Mouse (Mus musculus) forebrain, embryonic 11.5 days (tissue): ENCODE data around the gene Plekha3. TPM values are rescaled to one million over a fixed set of nuclear protein-coding genes. Genes with fewer than 3 reads are reported as not detected.

Experiments used
- ATAC-seq: fragments of 200-750 bp; cut with Nextera tagmentation; replicated peaks from 2 replicates; pipeline ENCODE4 v1.8.0; 2017; ENCODE audit warnings: moderate TSS enrichment; ENCODE audit not compliant: low FRiP score
- DNase-seq: peaks from one replicate; pipeline ENCODE4 v3.0.0-alpha.2; 2017; ENCODE audit warnings: low spot score
- H3K27ac ChIP-seq: fragments of 300-500 bp; sonication (generic); 2 replicates; pipeline ENCODE4 v1.5.1; 2014; ENCODE audit warnings: low read depth, low read length
- H3K27me3 ChIP-seq: fragments of 300-500 bp; sonication (generic); 2 replicates; pipeline ENCODE4 v1.6.1; 2014; ENCODE audit warnings: mild to moderate bottlenecking, low read length, mixed read lengths; ENCODE audit not compliant: control insufficient read depth, insufficient read depth
- H3K36me3 ChIP-seq: fragments of 300-500 bp; sonication (generic); 2 replicates; pipeline ENCODE4 v1.6.1; 2014; ENCODE audit warnings: mild to moderate bottlenecking, low read length, moderate library complexity, mixed read lengths; ENCODE audit not compliant: control insufficient read depth, insufficient read depth
- H3K4me1 ChIP-seq: fragments of 300-500 bp; sonication (generic); replicated peaks from 2 replicates; pipeline ENCODE4 v1.6.1; 2014; ENCODE audit warnings: low read length, mixed read lengths; ENCODE audit not compliant: control insufficient read depth, insufficient read depth
- H3K4me2 ChIP-seq: fragments of 300-500 bp; sonication (generic); 2 replicates; pipeline ENCODE4 v1.6.1; 2014; ENCODE audit warnings: low read depth, mild to moderate bottlenecking, low read length, moderate library complexity, mixed read lengths; ENCODE audit not compliant: severe bottlenecking
- H3K4me3 ChIP-seq: fragments of 300-500 bp; sonication (generic); 2 replicates; pipeline ENCODE4 v1.5.1; 2014; ENCODE audit warnings: low read depth, low read length
- H3K9ac ChIP-seq: fragments of 300-500 bp; sonication (generic); 2 replicates; pipeline ENCODE4 v1.6.1; 2014; ENCODE audit warnings: low read length
- H3K9me3 ChIP-seq: fragments of 300-500 bp; sonication (generic); 2 replicates; pipeline ENCODE4 v1.6.1; 2016; ENCODE audit warnings: low read length, mixed read lengths; ENCODE audit not compliant: control insufficient read depth
- WGBS: fragments of 180-500 bp; shearing (Covaris S2); extraction: QIAGEN DNeasy Blood & Tissue Kit; methylation state at CpG from one replicate; pipeline ENCODE4 v1.1.7; 2014; 5-methylcytosine and 5-hydroxymethylcytosine counted together
- polyA plus RNA-seq: library from polyadenylated mRNA; unstranded; fragments of >200 nt; fragmentation: Nextera tagmentation; extraction: Ambion mirVana; gene quantifications from 2 replicates; pipeline ENCODE4 v1.2.1, GENCODE M21; 2014

Plekha3 gene
- polyA plus RNA-seq, 1 experiment from 2014 or later = 15.3 TPM

DNA sequence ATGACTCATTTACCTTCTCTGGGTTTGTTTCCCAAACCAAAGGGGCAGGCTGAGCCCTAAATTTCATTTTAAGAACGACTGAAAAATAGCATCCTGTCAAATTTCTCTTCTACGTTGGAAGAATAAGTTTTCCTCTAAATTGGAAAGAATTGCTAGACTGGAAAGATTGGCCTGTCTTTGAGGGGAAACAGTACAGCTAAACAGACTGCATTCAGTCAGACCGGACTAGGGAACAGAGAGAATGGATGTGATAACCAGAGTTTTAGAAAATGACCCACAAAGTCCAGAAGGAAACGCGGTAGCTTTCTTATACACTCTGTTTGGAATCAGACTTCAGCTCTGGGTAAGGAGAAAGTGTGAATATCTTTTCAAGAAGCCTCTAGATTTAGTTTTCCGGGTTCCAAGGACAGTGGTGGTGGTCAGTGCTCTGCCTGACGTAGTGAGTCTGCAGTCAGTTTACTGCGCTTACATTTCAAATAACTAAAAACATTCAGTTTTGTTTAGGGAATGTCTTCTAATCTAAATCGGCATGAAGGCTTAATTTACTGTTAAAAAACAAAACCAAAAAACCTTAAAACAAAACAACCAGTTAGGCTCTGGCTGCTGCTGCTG, 2.8 kb upstream of the Plekha3 start:
- H3K27me3 ChIP-seq = no peaks in the 10 kb centered on the region
- ATAC-seq (no peak), DNase-seq (no peak)
- WGBS = 48% methylated on average over 9 of the region's 9 CpGs
- H3K9ac ChIP-seq = peak overlapping the region; percentile 69
- H3K9me3 ChIP-seq = no peaks in the 10 kb centered on the region
- no peaks in the 10 kb centered on the region for H3K36me3 ChIP-seq
- H3K4me2 ChIP-seq = peak overlapping the region; percentile 65
- peak overlapping the region; percentile 34 for H3K4me3 ChIP-seq
- H3K27ac ChIP-seq = no peak overlapping the region
- H3K4me1 ChIP-seq = peaks cover 10% of the 10 kb centered on the region; the same call in 1 of the 2 replicates

DNA sequence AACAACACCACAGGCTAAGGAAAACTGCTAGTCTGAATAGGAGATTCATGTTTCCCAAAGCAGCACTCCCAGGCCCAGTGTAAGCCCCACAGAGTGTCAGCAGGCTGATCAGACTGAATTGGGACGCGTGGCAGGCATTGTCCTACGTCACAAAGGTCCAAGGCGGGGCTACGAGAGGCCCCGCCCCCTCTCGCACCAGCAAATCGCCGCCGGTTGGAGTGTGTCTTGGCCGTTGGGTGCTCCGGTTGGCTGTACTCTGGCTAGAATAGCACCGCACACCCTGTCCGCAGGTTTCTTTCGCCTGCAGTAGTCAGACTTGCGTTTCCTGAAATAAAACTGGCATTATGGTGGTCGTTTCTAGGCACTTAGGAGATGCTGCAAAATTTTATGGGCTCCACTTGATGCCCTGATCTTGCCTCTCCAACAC, 2.1 kb upstream of the Plekha3 start, which contains the start of gene Fkbp7:
Gene Fkbp7, minus strand, starts transcription at position 151 of the 427 bp plus-strand sequence.
- Histone ChIP-seq H3K9me3 (no peaks in the 10 kb centered on the region), H3K27me3 (no peaks in the 10 kb centered on the region), H3K36me3 (no peaks in the 10 kb centered on the region), H3K4me2 (peak within 1 kb of the TSS; percentile 65), H3K4me3 (peak within 1 kb of the TSS; percentile 34), H3K4me1 (peaks cover 10% of the 10 kb centered on the region; the same call in 1 of the 2 replicates), H3K27ac (peak within 1 kb of the TSS; percentile 48), H3K9ac (peak within 1 kb of the TSS; percentile 69)
- peak; percentile 95 for ATAC-seq
- DNase-seq = peak; percentile 96
- WGBS = 1% methylated on average over 17 of the region's 17 CpGs

DNA sequence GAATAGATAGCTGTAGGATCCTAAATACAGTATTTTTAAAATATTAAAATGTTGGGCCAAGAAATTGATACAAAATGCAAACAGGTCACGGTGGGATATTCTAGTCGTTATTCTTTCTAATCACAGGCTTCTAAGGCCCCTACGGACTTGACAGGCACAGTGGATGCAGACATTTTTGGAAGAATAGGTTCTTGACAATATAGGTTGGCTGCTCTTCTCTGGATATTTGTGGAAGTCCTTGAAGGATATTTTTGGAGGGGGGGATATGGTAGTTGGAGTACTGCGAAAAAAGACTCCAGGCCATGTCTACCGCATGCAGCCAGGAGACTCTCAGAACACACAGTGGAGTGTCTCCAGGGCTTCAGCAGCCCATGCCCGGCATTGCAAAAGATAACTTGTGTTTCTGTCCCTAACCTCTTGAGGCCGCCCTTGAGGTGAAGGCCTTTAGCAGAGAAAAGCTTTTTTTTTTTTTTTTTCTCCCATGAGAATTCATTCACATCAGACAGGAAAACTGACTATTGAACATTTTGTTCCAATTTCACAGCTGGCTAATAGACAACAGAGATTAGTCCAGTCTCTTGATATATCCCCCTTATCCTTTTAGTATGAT, 1.5 kb upstream of the Plekha3 start:
- peak overlapping the region; percentile 65 for H3K4me2 ChIP-seq
- DNase-seq (no peak), ATAC-seq (no peak)
- H3K27me3 ChIP-seq = no peaks in the 10 kb centered on the region
- peak overlapping the region; percentile 48 for H3K27ac ChIP-seq
- peak overlapping the region; percentile 34 for H3K4me3 ChIP-seq
- H3K36me3 ChIP-seq = no peaks in the 10 kb centered on the region
- no peak overlapping the region for H3K9ac ChIP-seq
- H3K4me1 ChIP-seq = peaks cover 10% of the 10 kb centered on the region; the same call in 1 of the 2 replicates
- no peaks in the 10 kb centered on the region for H3K9me3 ChIP-seq
- WGBS = 25% methylated on average over 7 of the region's 7 CpGs

DNA sequence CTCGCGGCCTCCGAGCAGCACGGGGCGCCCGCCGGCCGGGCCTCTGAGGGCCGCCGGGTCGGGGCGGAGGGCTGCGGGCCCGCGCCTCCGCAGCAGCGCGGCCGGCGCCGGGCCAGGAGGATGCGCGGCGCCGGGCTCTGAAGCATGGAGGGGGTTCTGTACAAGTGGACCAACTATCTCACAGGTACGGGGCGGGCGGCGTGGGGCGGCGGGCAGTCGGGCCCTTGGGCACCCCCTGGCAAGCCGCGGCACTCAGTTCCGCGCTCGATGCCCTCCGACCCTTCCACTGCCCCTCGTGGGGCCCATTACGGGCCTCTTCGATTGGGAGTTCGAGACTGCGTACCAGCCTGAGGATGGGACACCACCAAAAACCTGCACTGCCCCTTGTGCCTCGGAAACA, 370 bp downstream of the Plekha3 start:
- Histone ChIP-seq H3K4me2 (peak overlapping the region; percentile 59), H3K4me1 (peaks cover 10% of the 10 kb centered on the region; the same call in 1 of the 2 replicates), H3K9me3 (no peaks in the 10 kb centered on the region), H3K9ac (peak overlapping the region; percentile 83), H3K27ac (peak overlapping the region; percentile 28), H3K27me3 (no peaks in the 10 kb centered on the region), H3K4me3 (peak overlapping the region; percentile 85), H3K36me3 (no peaks in the 10 kb centered on the region)
- under 1% methylated on average over 39 of the region's 44 CpGs for WGBS
- DNase-seq (peak; percentile 79), ATAC-seq (peak; percentile 54)

DNA sequence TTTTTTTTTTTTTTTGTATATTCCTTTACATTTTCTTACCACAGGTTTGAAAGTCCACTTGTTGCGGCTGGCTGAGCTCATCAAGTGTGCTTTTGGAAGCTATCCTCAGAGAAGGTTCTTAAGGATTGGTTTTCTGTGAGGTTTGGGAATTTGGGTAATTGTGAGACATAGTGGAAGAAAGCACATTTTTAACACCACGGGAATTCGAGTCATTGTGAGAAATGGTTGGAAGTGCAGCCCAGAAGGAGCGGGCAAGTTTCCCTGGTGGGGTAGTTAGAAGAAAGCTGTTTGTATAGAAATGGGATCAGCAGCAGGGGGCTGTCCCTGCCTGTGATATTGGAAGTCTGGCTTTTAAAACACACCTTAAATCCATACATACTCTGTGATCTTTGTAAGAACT, 868 bp downstream of the Plekha3 start:
- 10% methylated on average over 4 of the region's 4 CpGs for WGBS
- H3K27ac ChIP-seq = no peak overlapping the region

DNA sequence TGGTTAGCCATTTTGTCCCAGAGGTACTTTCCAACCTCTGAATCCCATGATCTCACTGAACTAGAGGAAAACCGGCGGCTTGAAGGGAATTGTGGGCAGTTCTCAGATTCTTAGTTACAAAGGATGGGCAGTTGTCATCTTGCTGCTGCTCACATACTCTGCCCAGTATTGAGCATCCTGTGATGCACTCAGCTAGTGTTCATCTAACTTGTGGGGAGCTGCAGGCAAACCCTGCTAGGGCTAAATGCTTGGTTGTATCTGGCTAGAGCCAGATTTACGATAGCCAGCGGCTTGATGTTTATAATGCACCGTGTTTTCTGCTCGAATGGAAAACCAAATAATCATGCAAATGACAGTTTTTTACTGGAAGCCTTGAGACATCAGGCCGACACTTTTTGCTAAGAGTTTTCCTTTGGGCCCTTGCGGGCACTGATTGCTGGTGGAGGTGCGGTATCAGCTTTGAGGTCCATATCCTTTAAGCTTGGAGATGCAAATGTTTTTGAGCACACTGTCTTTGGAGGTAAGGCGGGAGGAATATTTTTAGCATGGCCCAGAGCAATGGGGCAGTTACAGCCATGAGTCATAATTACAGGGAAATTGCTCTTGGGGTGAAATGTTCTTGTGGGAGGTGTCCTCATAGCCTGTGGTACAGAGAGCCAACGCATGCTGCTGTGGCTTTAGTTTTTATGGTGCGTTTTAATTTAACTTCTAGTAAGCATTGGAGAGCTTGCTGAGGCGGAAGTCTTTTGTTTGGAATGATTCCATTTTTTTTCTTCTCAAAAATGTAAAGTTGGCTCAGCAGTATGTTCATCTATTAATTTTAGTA, 1.5 kb downstream of the Plekha3 start:
- Histone ChIP-seq H3K4me2 (peak overlapping the region; percentile 59), H3K27me3 (no peaks in the 10 kb centered on the region), H3K27ac (no peak overlapping the region), H3K9ac (peak overlapping the region; percentile 83), H3K4me1 (peaks cover 10% of the 10 kb centered on the region; the same call in 1 of the 2 replicates), H3K36me3 (no peaks in the 10 kb centered on the region), H3K4me3 (peak overlapping the region; percentile 85), H3K9me3 (no peaks in the 10 kb centered on the region)
- ATAC-seq (no peak), DNase-seq (no peak)
- WGBS = 68% methylated on average over 13 of the region's 13 CpGs

More for the DNA sequence above, 868 bp downstream of the Plekha3 start:
- DNase-seq (no peak), ATAC-seq (no peak)
- Histone ChIP-seq H3K4me3 (peak overlapping the region; percentile 85), H3K4me1 (peaks cover 10% of the 10 kb centered on the region; the same call in 1 of the 2 replicates), H3K4me2 (peak overlapping the region; percentile 59), H3K9ac (peak overlapping the region; percentile 83), H3K36me3 (no peaks in the 10 kb centered on the region), H3K27me3 (no peaks in the 10 kb centered on the region), H3K9me3 (no peaks in the 10 kb centered on the region)

DNA sequence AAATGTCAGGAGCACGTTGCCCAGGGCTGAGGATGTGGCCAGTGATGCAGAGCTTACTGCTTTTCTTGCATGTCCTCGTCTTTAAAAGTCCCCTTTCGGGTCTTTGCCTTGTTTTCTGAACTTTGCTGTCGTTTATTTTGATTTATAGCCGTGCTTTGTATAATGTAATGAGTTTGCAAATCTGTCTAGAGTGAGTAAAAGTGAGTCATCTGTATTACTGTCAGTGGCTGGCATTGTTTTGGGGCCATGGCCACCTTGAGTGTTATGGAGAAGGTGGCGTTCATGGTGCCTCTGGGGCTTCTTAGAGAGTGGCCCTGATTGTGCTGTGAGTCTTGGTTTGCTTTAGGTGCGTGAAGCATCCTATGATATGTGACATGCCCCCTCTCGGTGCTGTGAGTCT, 7.2 kb downstream of the Plekha3 start:
- H3K4me3 ChIP-seq = no peak overlapping the region
- 93% methylated on average over 8 of the region's 8 CpGs for WGBS
- no peak overlapping the region for H3K4me2 ChIP-seq
- no peak for ATAC-seq
- no peaks in the 10 kb centered on the region; the same call in 1 of the 2 replicates for H3K36me3 ChIP-seq
- no peak for DNase-seq
- H3K27me3 ChIP-seq = no peaks in the 10 kb centered on the region
- H3K9ac ChIP-seq = no peak overlapping the region
- no peaks in the 10 kb centered on the region for H3K9me3 ChIP-seq
- no peaks in the 10 kb centered on the region for H3K4me1 ChIP-seq
- no peak overlapping the region for H3K27ac ChIP-seq

DNA sequence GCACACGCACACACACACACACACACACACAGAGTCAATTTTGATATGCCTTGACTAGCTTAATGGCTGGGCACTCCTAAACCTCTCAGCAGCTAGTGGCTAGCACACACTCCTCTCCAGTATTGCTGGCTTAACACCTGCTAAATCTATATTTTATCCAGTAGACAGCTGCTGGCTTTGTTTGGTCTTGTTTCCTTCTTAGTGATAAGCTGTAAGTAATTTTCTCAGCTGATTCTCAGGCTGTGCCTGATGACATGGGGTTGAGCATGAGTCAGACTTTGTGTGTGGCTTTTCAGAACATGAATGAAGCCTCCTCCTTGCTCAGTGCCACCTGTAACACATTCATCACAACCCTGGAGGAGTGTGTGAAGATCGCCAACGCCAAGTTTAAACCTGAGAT, 11.9 kb downstream of the Plekha3 start:
- ATAC-seq = no peak
- 91% methylated on average over 3 of the region's 3 CpGs for WGBS
- no peak overlapping the region for H3K4me3 ChIP-seq
- H3K36me3 ChIP-seq = no peaks in the 10 kb centered on the region; the same call in 1 of the 2 replicates
- no peak overlapping the region for H3K9ac ChIP-seq
- no peaks in the 10 kb centered on the region for H3K9me3 ChIP-seq
- no peak overlapping the region for H3K4me2 ChIP-seq
- no peak for DNase-seq
- H3K4me1 ChIP-seq = no peaks in the 10 kb centered on the region
- H3K27me3 ChIP-seq = no peaks in the 10 kb centered on the region
- no peak overlapping the region for H3K27ac ChIP-seq
